Mouse (Mus musculus) adrenal gland, adult 8-10 months (tissue): ENCODE results near the gene Tmem104. TPM values are rescaled to one million over a fixed set of nuclear protein-coding genes. Genes with fewer than 3 reads are reported as not detected.
A peak's percentile ranks its signal among the peaks of the same experiment; 100 is the strongest.

Experiments used
- DNase-seq: peaks from one replicate; pipeline ENCODE4 v3.0.0; 2022
- microRNA-seq, 2 experiments: library from miRNA; unstranded; fragments of <30 nt; microRNA quantifications; one replicate each; pipeline ENCODE4 v1.2.0; 2022
- total RNA-seq, 4 experiments: library from RNA; stranded (reverse); gene quantifications; 2 replicates each; pipeline ENCODE4 v1.2.4; 2022

Tmem104 gene
- total RNA-seq, 4 experiments from 2014 or later = 24.8 to 34.0 (median 27.3) TPM

GRCm38 (mm10) chr11:115283891-115284620 lies 96.8 kb downstream of the Tmem104 start:
- no peak for DNase-seq

- no peak for DNase-seq
Measured at GRCm38 (mm10) chr11:115285282-115285681, 98.0 kb downstream of the Tmem104 start.

DNA sequence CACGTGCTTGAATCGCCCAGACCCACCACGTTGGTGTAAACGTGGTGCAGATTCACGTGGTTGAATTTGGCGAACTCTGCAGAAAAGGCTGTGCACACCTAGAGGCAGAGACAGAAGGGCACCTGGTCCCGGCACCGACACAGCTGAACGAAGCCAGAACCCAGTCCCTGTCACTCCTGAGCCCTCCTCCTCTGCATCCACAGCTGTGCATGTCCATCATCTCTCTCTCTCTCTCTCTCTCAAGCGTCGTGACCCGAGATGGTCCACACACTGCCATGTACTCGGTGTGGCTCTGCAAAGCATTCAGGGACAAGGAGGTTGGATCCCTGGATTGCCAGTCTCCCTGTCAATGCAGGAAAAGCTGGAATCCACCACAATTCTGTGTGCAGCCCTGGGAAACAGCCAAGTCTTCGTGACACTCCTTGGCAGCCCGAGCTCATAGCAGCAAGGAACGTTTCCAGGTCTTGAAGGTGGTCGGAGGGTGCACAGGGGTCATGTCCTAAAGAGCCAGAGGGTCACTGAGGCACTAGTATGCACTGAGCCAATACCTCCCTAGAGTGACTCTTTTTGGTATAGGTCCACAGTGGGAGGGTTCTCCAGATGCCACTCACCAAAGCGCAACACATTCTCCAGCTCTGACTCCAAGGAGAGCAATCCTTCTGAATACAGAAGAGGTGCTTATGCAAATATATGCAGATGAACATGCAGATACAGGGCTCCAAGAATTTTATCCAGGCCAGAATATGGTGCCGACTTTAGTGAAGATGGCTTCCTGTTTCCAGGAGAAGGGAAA lies 99.1 kb downstream of the Tmem104 start:
- no peak for DNase-seq

DNA sequence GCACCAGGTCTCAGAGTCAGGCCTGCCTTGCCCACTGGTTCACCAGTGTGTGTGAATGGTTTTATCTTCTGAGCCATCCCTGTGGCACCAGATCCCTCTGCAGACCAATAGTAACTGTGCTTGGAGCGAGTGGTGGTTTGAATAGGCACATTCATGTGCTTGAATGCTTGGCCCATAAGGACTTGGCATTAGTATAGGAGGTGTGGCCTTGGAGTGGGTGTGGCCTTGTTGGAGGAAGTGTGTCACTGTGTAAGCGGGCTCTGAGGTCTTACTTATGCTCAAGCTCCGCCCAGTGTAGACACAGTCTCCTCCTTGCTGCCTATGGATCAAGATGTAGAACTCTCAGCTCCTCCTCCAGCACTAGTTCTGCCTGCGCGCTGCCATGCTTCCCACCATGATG lies 100.1 kb downstream of the Tmem104 start:
- no peak for DNase-seq

- DNase-seq = no peak
Measured at GRCm38 (mm10) chr11:115288305-115288704, 101.0 kb downstream of the Tmem104 start.

GRCm38 (mm10) chr11:115289885-115290284 lies 102.6 kb downstream of the Tmem104 start:
- no peak for DNase-seq

DNA sequence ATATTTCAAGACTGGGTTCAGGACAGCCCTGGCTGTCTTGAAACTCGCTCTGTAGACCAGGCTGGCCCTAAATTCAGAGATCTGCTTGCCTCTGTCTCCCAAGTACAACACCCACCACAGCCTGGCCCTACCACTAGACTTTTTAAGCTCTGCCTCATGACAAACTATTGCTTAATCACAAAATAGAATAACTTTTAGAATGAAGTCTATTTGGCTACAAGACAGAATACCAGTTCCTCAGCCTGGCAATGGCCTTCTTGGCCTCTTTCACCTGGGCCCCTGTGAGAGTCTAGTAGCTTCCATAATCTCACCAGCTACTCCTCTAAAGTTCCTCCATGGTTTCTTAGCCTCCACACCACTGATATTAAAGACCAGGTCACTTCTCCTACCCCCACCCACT lies 103.0 kb downstream of the Tmem104 start:
- DNase-seq = no peak

DNA sequence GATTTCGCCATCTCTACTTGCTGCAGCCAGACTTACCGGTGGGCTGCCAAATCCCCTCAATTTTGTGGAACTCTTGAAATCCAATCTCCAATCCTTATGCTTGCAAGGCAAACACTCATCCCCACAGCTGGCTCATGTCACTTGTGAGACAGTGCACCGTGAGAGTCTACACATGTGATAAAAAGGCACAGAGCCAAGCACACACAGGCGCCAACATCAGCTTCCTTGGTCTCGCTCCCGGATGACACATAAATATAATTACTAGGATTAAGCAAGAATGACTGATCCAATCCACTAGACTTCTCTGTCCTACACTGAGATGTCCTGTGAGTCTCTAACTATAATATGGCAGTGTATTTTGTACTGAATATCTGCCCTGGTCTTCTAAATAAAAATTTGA lies 103.6 kb downstream of the Tmem104 start:
- DNase-seq = peak; percentile 75

- no peak for DNase-seq
Measured at GRCm38 (mm10) chr11:115291503-115291902, 104.2 kb downstream of the Tmem104 start.

DNA sequence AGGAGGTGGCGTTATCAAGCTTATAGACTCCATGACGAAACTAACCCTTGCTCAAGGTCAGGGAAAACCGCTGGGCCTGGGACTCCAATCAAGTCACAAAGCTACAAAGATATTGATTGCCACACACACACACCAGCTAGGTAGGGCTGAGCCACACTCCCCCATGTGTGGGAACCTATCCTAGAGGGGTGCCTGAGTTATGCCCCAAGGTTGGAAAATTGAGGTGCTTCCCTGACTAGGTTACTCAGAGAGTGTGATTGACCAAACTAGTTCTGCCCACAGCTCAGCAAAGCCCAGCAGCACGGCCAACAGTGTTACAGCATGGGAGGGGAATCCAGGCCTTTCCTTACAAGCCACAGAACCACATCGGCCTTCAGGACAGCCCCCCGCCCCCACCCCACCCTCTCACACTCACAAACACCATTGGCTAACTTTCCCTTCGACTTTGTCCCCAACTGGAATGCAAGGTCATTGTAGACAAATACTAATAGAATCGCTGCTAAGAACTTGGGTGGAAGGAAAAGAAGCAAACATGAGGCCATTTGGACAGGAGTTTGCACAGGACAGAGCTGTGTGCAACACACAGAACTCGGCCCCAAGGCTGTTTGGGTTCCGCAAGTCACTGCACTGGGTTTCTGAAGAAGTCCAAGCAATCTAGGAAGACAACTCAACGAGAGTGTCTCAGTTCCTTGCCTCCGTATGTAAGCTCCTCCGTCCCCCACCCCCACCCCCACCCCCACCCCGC lies 105.5 kb downstream of the Tmem104 start:
- DNase-seq = no peak

DNA sequence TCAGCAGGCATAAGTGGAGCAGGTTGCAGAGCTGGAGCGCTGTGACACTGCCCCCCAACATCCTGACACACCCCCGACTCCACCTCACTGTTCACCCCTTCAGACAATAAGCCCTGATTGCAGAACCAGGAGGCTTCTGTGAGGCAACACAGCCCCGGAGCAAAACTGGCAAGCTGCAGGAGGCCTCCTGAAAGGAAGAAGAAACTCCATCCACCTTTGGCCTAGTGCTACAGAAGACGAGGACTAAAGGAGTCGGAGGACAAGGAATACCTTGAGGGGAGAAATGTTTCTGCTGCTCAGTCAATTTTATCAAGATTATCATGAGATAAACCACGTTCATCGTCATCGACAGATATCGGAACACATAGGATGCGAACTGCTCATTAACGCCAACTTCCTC lies 108.7 kb downstream of the Tmem104 start:
- DNase-seq = no peak

Small RNAs within 50 kb of the gene (microRNA-seq; reads per million reads assigned to microRNA genes)
- 0 reads per million in 2 experiments for gene Gm25837

Other genes with a start within 250 kb of the Tmem104 start
- gene Cd300c, start 218.3 kb upstream of the Tmem104 start, total RNA-seq = not detected
- 1 to 10 TPM; 1.6 to 3.1 (median 2.1) TPM for gene Cd300ld, start 197.6 kb upstream of the Tmem104 start, total RNA-seq
- gene Cd300c2, start 185.6 kb upstream of the Tmem104 start, total RNA-seq = 10 to 100 TPM in 1 of 4 experiments, 1 to 10 TPM in 3; 3.7 to 11.4 (median 7.5) TPM
- gene Cd300ld2, start 171.3 kb upstream of the Tmem104 start, total RNA-seq = 1 to 10 TPM in 1 of 4 experiments, not detected in 3; 1.6 TPM
- gene Cd300ld4, start 160.5 kb upstream of the Tmem104 start, total RNA-seq = not detected
- 10 to 100 TPM in 1 of 4 experiments, 1 to 10 TPM in 3; 3.2 to 11.2 (median 4.5) TPM for gene Cd300ld5, start 149.7 kb upstream of the Tmem104 start, total RNA-seq
- gene Cd300ld3, start 139.1 kb upstream of the Tmem104 start, total RNA-seq = 10 to 100 TPM in 3 of 4 experiments, 1 to 10 TPM in 1; 9.5 to 18.1 (median 12.1) TPM
- gene Cd300e, start 125.3 kb upstream of the Tmem104 start, total RNA-seq = under 1 TPM; 0.62 to 0.91 (median 0.64) TPM
- gene Rab37, start 96.1 kb upstream of the Tmem104 start, total RNA-seq = 1 to 10 TPM in 3 of 4 experiments, under 1 TPM in 1; 0.58 to 1.8 (median 1.4) TPM
- 1 to 10 TPM in 3 of 4 experiments, under 1 TPM in 1; 0.95 to 1.9 (median 1.4) TPM for gene Cd300lf, start 53.5 kb upstream of the Tmem104 start, total RNA-seq
- 10 to 100 TPM; 21.0 to 25.6 (median 22.2) TPM for gene Slc9a3r1, start 24.1 kb upstream of the Tmem104 start, total RNA-seq
- 10 to 100 TPM; 29.0 to 32.1 (median 30.3) TPM for gene Nat9, start 372 bp downstream of the Tmem104 start, total RNA-seq
- gene Grin2c, start 79.8 kb downstream of the Tmem104 start, total RNA-seq = 10 to 100 TPM in 2 of 4 experiments, 1 to 10 TPM in 2; 2.2 to 32.8 (median 13.6) TPM
- 1,000 to 10,000 TPM; 1,501 to 2,268 (median 1,689) TPM for gene Fdxr, start 89.6 kb downstream of the Tmem104 start, total RNA-seq
- gene Fads6, start 110.2 kb downstream of the Tmem104 start, total RNA-seq = 100 to 1,000 TPM in 2 of 4 experiments, 10 to 100 TPM in 2; 43.3 to 117 (median 82.2) TPM
- not detected for gene Otop2, start 119.7 kb downstream of the Tmem104 start, total RNA-seq
- gene Ush1g, start 134.6 kb downstream of the Tmem104 start, total RNA-seq = 1 to 10 TPM in 2 of 4 experiments, under 1 TPM in 2; 0.52 to 2.3 (median 1.1) TPM
- not detected for gene Otop3, start 147.2 kb downstream of the Tmem104 start, total RNA-seq
- 10 to 100 TPM; 17.7 to 46.8 (median 42.6) TPM for gene Hid1, start 180.3 kb downstream of the Tmem104 start, total RNA-seq
- gene Cdr2l, start 194.4 kb downstream of the Tmem104 start, total RNA-seq = 100 to 1,000 TPM in 1 of 4 experiments, 10 to 100 TPM in 3; 60.6 to 118 (median 71.9) TPM
- gene Mrpl58, start 216.3 kb downstream of the Tmem104 start, total RNA-seq = 100 to 1,000 TPM; 157 to 179 (median 160) TPM
- 100 to 1,000 TPM; 440 to 566 (median 519) TPM for gene Atp5h, start 232.5 kb downstream of the Tmem104 start, total RNA-seq
- gene Kctd2, start 232.6 kb downstream of the Tmem104 start, total RNA-seq = 10 to 100 TPM; 53.5 to 97.0 (median 65.5) TPM